Mouse (Mus musculus) frontal cortex, postnatal 36 days (tissue): ENCODE data around the gene Cnn1.

Experiments used
- DNase-seq, 2 experiments: peaks; one replicate each; pipeline ENCODE4 v3.0.0; 2022; ENCODE audit warnings: low spot score in 2 of 2

Cnn1 gene

DNA sequence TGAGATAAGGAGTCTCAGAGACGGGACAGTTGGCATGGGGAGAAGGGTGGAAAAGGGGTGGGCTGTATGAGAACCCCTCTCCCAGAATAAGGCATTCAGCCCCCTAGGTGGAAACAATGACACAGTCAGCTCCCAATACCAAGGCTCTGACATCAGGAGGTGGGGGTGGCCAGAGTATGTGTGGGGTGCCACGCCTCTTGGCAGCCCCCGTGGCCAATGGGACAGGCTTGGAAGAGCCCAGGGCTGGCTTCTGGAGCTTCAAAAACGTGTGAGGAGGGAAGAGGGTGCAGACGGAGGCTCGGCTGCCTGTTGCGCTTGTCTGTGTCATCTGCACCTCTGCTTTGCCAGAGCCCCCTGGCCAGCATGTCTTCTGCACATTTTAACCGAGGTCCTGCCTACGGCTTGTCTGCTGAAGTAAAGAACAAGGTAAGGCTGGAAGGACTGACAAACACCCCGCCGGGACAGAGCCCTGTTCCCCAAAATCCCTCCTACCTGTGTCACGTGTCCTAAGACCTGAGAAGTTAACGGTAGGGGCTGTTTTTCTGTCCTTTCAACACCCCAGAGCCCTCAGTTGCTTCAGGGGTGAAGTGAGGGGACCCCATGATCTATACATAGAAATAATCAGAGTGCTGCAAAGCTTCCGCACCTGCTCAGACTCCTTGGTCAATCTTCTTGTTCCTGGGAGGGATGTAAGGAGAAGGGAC lies at the start of gene Cnn1:
Cnn1 (plus strand) TSS at position 224 of the 704 bp plus-strand sequence.
- no peak for DNase-seq

- no peak for DNase-seq
These were observed 49.7 kb upstream of the Cnn1 start for GRCm38 (mm10) chr9:22049315-22049714.

GRCm38 (mm10) chr9:22049721-22050270 lies 49.2 kb upstream of the Cnn1 start:
- no peak for DNase-seq

DNA sequence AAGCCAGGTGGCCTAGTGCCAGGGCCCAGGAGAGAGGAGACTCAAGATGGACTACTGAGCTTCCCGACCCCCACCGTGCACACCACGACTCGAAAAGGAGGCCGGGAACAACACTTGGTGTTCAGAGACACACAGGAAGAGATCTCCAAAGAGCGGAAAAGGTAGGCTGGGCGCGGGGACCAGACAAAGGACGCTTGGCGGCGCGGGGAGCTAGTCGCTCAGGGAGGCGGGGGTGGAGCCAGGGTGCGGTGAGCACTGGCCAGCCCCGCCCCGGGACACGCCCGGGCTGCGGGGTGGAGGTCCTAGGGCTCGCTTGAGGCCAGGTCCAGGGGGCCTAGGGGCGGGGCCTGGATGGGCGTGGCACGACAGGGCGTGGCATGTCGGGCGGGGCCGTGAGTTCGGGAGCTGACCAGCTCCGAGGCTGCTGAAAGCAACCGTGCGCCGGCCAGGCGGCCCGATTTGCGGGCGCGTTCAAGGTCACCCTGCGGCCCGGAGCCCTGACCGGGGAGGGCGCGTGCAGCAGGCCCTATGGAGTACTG lies 48.6 kb upstream of the Cnn1 start:
- DNase-seq, result peak; percentile 60 to 65

DNA sequence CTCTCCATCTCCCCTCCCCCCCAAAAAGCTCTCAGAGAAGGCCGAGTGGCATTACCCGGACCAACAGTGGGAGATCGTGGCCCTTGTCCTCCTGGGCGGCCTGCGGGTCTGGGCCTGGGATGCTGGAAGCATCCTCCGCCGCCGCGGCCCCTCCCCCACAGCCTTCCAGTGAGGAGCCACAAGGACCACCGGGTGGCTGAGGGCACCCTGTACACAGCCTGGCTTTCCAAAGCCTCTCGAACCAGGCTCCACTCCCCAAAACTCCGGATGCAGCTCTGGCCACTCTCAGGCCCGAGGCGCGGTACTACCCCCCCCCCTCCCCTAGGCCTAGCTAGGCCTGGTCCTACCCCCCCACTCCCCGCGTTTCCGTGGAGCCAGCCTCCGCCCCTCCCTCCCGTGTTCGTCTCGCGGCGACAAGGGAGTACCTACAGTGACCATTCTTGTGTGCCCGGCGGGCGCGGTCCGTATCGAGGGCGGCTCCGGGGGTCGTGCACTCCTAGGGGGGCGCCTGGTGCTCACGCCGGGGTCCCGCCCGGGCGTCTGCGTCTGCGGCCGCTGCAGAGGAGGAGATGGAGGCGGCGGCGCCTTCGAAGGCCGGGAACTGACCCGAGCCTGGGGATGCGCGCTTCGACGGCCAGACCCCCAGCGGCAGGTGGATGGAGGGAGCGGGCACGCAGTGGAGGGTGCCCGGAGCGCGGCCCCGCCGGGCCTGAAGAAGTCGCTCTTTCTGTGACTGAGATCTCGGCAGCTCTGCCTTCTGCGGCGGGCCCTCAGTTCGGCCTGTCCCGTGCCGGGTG lies 47.7 kb upstream of the Cnn1 start:
- no peak for DNase-seq

DNA sequence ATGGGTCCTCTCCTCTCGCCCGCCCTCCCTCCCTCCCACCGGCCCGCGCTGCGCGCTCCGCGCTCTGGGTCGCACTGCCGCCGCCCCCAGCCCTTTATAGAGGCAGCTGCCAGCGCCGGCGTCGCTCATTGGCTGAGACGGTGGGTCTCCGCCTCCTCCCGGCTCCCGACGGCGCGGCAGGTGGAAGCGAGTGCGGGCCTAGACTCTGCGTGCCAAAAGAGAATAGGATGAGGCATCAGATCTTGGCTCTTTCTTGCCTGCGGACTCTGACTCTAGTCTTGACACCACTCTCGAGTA lies 47.1 kb upstream of the Cnn1 start, which contains the start of gene Elavl3:
Elavl3 (minus strand) TSS at position 66 of the 297 bp plus-strand sequence.
- DNase-seq, result peak; percentile 77 to 79

DNA sequence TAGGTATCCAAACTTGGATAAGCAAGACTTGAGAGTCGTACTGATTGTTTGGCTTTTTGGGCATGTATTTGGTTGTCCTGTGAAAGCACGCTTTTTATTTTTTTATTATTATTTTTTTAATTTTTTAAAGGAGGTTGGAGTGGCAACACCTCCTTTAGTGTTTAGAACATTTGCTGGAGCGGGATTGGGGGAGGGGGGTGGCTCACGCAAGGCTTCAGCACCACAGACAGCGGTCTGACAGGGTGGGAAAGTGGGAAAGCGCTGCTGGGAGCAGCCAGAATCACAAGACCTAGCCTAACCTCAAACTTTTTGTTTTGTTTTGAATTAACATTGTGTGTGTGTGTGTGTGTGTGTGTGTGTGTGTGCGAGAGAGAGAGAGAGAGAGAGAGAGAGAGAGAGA lies 45.4 kb upstream of the Cnn1 start:
- no peak for DNase-seq

GRCm38 (mm10) chr9:22054411-22055076 lies 44.5 kb upstream of the Cnn1 start:
- peak; percentile 77 to 86 for DNase-seq

DNA sequence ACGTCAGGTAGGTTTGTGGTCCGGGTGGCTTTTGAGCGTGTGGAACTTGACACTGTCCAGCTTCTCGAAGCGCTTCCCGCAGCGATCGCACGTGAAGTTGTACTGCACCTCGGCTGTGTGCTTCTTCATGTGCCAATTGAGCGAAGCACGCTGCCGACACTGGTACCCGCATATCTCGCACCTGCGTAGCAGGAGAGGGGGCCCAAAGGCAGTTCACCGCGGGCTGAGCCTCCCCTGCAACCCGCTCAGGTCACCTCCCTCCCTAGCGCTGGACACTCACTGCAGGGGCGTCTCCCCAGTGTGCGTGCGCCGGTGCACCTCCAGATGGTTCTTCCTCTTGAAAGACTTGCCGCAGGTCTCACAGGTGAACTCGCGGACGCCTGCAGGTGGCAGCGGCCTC lies 43.3 kb upstream of the Cnn1 start:
- no peak for DNase-seq

- DNase-seq, result no peak
These were observed 42.6 kb upstream of the Cnn1 start for GRCm38 (mm10) chr9:22056303-22056910.

DNA sequence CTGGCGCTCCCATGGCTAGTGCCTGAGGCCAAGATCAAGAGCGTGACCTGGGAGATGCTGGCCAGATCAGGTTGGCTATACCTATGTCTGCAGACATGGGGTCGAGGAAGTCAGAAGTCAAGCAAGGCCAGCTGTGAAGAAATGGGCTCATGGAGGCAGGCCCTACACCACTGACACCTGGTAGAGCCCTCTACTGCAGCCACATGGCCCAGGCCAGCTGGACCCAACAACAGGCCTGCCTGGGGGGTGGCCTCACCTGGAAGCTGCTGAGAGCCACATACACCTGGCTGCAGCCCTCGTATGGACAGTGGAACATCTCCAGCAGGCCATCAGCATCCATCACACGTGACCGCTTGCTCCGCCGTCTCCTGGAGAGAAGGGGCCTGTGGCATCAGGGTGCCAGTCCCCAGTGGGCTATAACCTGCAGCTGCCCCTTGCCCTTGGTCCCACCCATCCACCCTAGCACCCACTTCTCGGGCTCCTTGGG lies 41.9 kb upstream of the Cnn1 start:
- no peak for DNase-seq

DNA sequence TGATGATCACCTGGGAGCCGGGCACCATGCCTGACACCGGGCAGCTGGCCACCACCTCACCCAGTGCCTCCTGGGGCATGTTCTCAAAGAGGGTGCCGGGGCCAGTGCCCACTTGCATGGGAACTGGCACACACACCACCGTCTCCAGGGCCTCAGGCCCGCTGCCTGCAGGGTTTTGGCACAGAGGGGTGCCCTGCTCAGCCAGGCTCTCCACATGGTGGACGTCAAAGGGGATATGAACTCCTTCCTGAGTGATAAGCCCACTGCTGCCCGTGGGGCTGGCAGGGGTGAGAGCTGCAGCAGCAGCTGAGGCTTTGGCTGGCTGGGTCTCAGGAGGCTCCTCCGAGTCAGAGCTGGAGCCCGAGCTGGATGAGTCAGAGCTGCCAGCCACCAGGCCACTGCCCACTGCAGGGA lies 41.0 kb upstream of the Cnn1 start:
- no peak for DNase-seq

- DNase-seq, result peak; percentile 65 to 86
These were observed 37.7 kb upstream of the Cnn1 start for GRCm38 (mm10) chr9:22061339-22061738.

- no peak for DNase-seq
These were observed 34.7 kb upstream of the Cnn1 start for GRCm38 (mm10) chr9:22064341-22064740.

GRCm38 (mm10) chr9:22065642-22066041 lies 33.4 kb upstream of the Cnn1 start:
- no peak for DNase-seq

- DNase-seq, result no peak
These were observed 32.6 kb upstream of the Cnn1 start for GRCm38 (mm10) chr9:22066433-22066832.

DNA sequence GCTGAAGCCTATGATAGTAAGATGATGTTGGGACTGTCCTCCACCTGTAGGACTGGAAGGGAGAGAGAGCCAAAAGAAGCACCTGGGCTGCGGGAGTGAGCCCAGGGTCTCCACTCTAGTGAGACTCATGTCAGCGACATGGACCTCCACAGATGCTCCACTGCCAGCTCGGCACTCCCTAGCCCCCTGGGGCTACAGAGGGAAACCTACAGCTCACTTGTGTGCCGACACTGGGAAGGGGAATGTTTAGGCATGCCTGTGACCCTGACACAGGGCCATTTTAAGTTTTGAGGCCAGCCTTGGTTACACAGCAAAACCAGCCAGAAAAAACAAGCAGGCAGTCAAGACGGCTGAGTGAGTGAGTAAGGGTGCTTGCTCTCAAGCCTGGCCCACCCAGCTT lies 31.8 kb upstream of the Cnn1 start:
- DNase-seq, result no peak

DNA sequence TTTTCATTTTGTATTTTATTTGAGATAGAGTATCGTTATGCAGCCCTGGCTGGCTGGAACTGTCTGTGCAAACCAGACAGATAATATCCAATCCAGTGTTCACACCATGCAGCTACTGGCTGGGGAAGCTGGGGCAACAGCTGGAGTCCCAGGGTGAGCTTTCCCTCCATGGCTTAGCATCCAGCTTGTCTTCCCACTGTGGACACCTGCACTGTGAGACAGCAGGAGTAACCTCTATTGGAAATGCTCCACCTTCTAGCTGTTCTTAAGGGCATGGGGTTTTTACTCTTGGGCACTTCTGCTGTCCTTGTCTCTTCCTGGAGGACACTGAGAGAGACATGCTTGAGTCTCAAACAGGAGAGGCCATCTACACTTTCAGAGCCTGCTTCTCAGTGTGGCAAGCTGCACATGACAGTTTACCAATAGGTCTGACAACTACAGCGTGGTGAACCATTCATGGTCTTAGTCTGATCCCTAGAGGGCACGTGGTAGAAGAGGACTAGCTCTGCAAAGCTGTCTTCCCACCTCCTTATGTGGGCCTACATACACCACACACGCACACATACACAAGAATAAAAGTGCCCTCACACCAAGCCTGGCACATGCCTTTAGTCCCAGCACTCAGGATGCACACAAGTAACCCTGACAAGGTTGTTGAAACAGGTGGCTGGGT lies 29.0 kb upstream of the Cnn1 start:
- no peak for DNase-seq

- DNase-seq, result peak; percentile 96
These were observed 28.0 kb upstream of the Cnn1 start, which contains the start of the genes Gm49318 and Zfp653 for GRCm38 (mm10) chr9:22070791-22071573. Gm49318 (minus strand) TSS chr9:22071259. Zfp653 (minus strand) TSS chr9:22071376.

GRCm38 (mm10) chr9:22072276-22072675 lies 26.7 kb upstream of the Cnn1 start:
- DNase-seq, result no peak
